Mouse (Mus musculus) MN1 (cell line): ENCODE data around the gene Fip1l1.
A peak's percentile ranks its signal among the peaks of the same experiment; 100 is the strongest.

Experiments
- DNase-seq: peaks from one replicate; pipeline ENCODE4 v3.0.0-alpha.2; 2016; ENCODE audit warnings: low spot score

Gene Fip1l1

GRCm38 (mm10) chr5:74535240-74536021, at the start of gene Fip1l1:
TSS of gene Fip1l1 (plus strand) at chr5:74535449.
- DNase-seq: peak; percentile 94

DNA sequence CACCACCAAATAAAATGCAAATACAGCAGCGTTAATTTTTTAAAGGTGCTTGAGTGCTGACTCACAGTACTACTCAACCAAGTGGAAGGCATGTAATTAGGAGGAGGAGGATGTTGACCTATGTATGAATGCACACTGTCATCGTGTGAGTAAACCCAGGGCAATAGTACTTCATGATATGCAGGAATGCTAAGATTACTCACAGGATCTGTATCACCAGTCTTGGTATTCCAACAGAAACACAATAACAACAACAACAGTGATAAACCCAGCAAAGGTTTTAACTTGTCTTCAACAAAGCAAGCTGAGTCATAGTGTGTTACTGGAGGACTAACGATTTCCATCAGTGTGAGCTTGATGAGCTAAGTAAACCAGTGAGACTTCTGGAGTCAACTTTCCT, 42.5 kb upstream of the Fip1l1 start:
- DNase-seq: no peak

DNA sequence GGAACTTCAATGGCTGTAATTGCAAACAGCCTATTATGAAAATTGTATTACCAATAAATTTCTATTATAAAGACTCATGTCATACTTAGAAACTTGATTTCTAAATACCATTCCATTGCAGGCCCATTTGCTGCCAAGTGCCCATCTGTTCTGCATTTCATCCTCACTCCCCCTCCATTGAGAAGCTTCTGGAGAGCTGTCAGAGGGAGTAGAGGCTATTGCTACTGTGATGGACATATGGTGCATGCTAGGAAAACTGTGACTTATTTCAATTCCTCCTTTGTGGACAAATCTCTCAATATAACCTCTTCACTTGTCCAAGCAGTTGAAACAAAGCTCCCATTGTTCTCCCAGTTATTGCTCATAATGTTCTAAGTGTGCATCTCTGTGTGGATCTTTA, 23.6 kb upstream of the Fip1l1 start:
- no peak for DNase-seq

DNA sequence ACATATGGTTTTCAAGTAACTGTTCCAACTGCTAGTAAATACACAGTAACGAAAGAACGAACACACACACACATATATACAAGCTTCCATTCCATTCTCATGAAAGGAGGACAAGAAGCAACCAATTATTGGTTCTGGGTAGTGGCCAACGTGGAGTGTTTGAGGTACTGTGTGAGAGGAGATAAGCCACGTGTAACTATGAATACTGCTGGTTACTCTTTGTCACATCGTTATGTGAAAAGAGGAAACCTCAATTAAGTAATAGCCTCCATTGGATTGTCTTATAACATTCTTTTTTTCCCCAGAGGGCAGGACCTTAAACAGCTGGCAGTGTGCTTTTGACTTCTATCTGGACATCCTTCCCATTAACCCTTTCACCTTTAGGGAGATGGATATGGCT, 8.2 kb upstream of the Fip1l1 start:
- DNase-seq: no peak

GRCm38 (mm10) chr5:74530785-74531184, 4.5 kb upstream of the Fip1l1 start:
- no peak for DNase-seq

DNA sequence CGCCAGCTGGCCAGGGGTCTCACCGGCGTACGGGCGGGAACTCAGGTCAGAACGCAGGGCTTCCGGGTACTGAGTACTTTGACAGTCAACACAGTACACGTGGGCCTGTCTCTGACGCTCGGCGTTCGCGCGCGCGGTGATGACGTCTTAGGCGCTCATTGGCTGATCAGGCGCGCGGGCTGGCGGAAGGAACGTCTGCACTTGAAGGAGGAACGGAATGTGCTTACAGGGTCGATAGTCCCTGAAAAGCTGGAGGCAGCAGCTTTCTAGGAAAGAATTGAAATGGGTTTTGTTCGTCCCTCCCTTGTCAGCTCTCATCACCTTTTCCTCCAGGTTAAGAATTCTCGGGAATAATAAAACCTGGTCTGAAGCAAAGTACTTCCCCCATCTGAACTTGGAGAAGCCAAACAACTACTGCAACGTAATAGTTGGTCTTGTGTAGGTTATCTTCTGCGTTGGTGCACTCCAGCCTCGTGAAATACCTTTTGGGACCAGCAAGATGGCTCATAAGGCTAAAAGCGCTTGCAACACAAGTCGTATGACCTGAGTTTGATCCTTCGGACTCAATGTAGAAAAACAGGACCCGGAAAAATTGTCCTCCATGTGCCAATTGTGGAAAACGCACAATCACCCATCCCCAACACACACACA, 3.5 kb upstream of the Fip1l1 start, which contains the start of gene Scfd2:
Gene Scfd2 (minus strand): TSS at position 130 of the 651 bp plus-strand sequence.
- DNase-seq: peak; percentile 94

DNA sequence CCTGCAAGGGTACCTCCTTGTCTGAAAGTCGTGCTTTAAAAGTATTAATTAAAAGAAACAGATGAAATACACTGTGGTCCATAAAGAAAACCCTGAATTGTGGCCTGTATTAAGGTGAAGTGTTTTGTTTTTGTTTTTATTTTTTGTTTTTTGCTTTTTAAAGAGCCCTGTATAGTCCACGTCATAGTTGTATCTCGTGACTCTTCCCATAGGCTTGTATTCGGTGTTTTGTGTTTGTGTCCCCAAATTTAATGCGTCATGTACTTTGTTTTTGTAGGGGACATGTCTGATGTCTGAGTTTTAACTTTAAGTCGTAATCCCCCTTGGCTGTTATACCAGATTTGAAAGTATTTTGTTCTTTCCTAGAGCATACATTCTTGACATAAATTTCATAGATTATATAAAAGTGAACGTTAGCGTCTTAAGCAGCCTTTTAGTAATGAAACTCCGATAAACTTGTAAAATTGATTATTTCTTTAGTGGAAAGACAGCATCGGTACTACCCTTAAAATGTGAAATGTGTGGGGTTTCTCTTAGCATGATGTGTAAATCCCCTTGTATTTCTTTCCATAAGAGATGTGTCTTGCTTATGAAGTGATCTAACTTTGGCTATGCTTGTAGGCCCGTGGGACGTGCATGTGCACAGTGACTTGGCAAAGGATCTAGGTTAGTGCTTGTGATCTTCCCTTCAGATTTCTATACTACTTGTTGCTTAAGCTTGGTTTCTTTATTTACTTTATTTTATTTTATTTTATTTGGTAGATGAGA, 1.1 kb downstream of the Fip1l1 start:
- peak; percentile 21 for DNase-seq

DNA sequence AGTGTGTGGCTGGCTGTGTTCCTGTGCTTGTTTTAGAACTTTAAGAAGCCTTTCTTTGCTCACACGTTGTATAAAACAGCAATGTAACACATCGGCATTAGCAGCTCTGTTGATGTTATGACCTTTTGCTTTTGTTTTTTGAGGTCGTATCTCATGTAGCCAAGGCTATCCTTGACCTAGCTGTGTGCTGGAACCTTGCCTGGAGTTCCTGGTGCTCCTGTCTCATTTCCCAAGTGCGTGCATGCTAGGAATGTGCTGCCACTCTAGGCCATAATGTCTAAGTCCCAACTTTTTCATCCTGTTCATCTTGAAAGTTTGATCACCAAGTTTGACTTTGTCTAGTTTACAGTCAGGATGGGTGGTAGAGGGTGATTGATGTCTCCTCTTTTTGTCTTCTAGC, 10.4 kb downstream of the Fip1l1 start:
- DNase-seq: no peak

- no peak for DNase-seq
These were observed 14.3 kb downstream of the Fip1l1 start for GRCm38 (mm10) chr5:74549566-74549965.

DNA sequence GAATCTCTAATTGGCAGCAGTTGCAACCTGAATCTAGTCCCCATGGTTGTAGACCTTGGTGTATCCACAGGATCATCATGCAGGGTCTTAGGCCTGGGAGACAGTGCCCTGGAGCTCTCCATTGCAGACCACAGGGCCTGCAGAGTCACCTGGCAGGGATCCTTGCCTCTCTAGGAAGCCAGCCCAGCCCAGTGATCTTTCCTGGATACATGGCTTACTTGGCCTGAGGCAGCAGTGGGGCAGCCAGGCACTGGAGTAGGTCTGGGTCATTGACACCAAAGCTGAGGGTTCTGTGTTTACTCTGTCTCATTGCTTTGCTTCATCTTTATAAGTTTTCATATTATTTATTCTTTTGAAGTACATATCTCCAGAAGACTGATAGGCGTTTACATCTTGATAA, 25.9 kb downstream of the Fip1l1 start:
- no peak for DNase-seq

DNA sequence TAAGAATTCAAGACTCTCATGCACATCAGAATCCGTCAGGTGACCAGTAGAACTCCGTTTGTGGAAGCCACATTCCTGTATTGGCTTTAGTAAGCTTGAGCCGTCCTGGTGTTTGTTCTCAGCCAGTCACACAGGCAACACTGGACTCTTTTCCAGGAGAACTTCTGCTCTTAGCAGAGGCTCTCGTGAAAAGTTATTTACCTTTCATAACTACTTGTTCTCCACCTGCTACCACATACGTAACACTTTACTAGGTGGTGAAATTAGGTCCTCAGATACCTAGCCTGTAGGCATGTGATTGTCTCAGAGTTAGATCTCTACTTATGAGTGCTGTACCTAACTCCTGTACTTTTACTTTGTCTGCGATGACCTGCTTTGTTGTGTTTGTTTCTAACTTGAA, 36.5 kb downstream of the Fip1l1 start:
- DNase-seq: no peak

- no peak for DNase-seq
These were observed 53.9 kb downstream of the Fip1l1 start for GRCm38 (mm10) chr5:74589133-74589532.

DNA sequence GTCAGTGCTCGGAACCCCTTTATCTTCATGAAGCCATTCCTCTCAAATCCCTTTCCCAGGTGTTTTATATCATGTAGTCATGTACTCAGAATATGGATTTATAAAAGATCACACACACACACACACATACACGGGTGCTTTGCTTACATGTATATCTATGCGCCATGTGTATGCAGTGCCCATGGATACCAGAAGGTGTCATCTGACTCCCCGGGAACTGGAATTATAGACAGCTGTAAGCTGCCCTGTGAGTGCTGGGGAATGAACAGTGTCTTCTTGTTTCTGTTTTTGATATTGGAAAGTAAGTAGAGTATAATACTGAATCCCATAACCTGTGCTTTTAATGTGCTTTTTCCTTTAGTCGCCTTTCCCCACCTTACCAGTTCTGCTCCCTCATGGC, 56.2 kb downstream of the Fip1l1 start:
- no peak for DNase-seq

- no peak for DNase-seq
These were observed 57.9 kb downstream of the Fip1l1 start for GRCm38 (mm10) chr5:74593147-74593546.

- DNase-seq: no peak
These were observed 64.8 kb downstream of the Fip1l1 start for GRCm38 (mm10) chr5:74600010-74600409.

GRCm38 (mm10) chr5:74601171-74601570, 65.9 kb downstream of the Fip1l1 start:
- no peak for DNase-seq

DNA sequence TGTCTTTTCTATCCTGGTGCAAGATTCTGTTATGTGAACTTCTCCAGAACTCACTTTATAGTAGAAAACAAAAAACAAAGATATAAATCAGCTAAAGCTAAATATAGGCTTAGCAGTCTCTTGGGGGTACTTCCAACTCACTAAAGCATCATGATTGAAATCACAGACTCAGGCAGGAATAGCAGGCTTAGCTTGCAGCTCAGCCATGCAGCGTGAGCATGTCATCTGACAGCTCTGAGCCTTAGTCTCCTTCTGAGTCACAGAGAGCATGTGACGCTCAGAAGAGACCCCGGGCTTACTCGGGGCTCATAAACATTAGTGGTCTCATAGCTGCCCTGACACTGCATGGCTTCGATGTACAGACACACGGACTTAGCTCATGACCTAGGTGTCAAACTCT, 66.7 kb downstream of the Fip1l1 start:
- no peak for DNase-seq

DNA sequence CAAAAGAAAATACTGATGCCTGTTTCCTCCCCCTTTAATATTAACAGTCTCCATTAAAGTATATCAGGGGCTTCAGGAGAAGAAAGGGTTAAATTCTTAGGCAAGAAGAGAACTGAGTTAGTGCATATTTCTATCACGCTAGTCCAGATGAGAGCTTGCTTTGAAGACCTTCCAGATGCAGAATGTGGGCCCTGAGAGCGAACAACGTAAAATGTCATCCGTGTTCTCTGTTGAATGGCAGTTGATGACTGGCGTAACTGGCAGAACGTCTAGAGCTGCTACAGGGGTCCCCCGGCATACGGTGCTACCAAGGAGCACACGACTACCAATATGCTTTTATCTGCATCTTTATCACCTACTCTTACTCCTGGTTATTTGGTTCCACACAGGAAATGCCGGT, 67.1 kb downstream of the Fip1l1 start:
- no peak for DNase-seq

DNA sequence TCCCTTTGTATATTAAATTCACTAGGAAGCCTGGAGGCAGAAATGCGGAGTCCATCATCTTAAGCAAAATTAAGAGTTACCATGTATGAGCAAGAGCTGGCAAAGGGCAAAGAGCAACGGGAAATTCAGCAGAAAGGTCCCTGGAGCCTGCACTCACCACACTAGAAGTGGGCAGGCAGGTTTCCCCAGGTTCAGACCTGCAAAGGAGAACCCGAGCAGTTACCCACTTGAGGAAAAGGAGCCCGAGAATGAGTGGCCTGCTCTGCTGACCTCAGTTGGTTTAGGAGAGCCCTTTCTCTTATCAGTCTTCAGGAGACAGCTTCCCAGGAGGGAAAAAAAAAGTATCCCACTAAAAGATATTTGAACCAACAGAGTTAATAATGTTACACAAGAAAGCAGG, 68.1 kb downstream of the Fip1l1 start:
- no peak for DNase-seq

DNA sequence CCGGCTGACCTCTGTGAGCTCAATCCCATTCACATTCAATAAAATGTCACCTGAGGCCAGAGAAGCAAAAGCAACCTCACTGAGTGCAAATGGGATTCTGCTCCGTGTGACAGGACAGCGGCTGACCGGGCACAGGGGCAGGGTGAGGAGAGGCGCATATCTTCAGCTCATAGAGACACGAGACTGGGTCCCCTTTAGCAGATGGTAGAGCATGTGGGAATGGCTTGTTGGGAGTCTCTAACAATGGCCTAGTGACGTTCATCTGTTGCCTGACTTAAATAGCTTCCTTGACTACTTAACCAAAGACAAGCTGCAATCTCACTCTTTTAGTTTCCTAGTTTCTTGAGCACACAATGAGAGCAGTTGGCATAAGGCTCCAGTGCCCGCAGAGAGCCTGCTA, 71.0 kb downstream of the Fip1l1 start:
- no peak for DNase-seq

- DNase-seq: no peak
These were observed 75.3 kb downstream of the Fip1l1 start for GRCm38 (mm10) chr5:74610511-74610910.

- DNase-seq: no peak
These were observed 77.5 kb downstream of the Fip1l1 start for GRCm38 (mm10) chr5:74612713-74613112.
